Mouse (Mus musculus): ENCODE measurements around the gene Sik2.

GRCm38 (mm10) chr9:51008068-51008840 is 619 bp downstream of the Sik2 start:
- no peak for TF ChIP-seq POLR2A (IDR thresholded peaks at IDR 0.05; ENCODE audit: extremely low read depth, insufficient read depth, low read length)
- TF ChIP-seq CTCF (IDR thresholded peaks at IDR 0.05; ENCODE audit: low read depth, low read length), result no peak

Data from liver, adult 2 months (tissue).